Mouse (Mus musculus) thymus, postnatal 25 days (tissue): Measurements from ENCODE around the gene Cmss1.

Experiments
- DNase-seq: peaks from one replicate; pipeline ENCODE4 v3.0.0; 2022

Cmss1 gene

DNA sequence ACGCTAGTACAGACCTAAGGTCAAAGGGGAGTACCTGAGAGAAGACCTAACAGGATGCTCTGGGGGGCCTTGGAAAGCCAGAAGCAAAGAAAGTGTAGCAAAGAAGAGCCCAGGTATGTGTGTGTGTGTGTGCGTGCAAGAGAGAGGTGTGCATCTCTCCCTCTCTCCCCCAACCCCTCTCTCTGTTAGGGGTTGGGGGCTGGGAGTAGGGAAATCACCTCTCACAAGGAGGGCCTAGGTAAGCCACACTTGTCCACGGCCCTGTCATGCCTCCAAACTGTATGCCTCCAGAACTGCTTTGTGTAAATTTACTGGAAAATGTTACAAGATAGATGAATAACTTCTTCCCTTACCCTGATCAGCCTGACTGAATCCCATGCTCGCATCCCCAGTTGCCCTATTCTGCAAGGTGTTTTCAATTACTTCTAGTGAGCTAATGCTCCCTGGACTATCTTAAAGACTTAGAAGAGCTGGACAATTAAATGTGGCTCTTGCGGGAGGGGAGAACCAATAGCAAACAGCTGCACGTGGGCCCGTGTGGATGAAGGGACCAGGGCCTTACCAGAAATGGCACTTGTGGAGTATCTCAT lies 231.3 kb downstream of the Cmss1 start:
- no peak for DNase-seq

DNA sequence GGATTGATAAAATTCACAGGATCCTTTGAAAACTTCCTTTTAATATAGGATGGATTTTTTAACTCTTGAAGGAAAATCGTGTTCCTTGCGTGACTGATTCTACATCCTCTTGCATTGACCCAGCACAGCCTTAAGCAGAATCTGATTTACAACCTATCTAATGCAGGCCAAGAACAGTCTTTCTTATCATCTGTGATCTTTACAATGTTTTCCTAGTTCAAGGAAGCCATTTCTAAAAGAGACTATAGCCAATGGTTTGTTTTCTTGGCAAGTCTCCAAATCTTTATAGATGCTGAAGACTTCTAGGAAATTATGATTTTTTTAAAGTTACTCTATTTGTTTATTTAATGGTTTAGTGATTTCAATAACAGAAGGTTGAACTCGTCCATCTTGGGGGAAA lies 234.5 kb downstream of the Cmss1 start:
- DNase-seq = no peak

DNA sequence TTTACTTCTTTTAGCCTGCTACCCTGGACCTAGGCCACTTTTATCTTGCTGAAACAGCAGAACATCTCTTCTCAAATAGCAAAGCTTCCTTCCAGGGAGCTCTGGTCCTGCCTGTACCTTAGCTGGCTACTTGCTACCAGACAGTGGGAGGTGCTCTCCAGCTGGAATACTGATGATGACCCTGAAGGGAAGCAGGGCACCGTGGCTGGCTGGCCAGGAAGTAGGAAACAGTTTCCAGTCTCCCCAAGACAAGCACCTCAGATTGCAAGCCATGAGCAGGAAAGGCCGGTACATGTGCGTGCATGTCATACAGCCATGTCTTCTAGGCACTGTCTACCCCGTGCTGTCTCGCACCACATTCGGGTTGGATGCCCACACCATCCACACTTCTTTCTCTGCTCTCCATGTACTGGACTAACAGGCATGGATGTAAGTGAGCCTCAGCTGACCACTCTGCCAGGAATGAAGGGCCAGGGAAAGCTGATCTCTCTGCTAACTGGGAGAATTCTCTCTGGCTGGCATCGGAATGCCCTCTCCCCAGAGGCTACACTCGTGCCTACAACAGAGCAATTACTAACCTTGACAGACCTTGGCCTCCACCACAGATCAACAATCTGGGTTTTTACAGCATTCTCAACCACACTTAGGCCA lies 236.7 kb downstream of the Cmss1 start:
- DNase-seq = no peak

DNA sequence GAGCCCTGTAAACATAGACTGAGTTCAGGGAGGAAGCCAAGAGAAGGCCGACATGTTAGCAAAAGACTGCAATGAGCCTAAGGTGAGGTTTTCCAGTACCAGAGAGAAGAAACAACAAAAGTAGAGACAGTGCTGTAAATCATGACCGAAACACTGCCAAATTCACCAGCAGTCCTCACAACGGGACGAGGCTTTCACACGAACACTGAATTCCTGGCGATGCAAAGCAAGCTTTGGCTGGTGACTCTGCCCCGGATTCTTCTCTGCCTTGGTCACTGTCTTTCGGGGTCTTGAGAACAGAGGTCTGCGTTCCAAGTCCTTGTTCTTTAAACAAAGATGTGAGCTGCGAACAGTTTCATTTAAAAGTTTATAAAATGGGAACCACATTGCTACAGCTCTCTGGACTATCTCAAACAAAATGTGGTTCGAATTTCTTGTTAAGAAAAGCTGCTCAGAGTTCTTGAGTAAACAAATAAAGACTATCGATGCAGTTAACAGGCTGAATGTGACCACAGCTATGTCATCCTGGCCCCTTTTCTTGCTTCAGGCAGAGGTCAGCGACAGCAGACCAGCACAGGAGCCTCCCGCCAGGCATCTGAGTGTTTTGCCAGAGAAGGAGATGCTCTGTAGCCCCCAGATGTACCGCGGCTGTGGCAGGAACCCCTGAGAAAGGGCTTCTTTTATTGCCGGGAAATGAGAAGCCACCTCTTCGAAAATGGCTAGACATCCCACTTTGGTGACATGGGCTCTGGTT lies 239.5 kb downstream of the Cmss1 start:
- no peak for DNase-seq

DNA sequence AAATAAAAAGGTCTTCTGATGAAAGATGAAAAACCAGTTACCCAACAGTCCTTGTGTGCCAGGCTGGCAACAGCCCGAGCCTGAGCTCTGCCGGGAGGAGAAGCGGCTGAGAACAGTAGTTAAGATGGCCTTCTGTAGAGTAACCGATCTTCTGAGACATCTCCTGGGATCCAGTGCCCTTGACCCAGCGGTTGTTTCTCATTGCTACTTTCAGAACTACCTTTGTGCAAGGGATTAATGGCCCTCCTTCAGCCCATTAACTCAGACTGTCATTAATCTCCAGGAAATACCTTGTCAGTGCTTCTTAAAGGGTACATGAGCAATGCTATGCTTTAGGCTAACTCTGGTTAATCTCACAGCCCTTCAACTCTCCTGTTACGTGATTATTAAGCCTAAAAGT lies 240.5 kb downstream of the Cmss1 start:
- DNase-seq = no peak

DNA sequence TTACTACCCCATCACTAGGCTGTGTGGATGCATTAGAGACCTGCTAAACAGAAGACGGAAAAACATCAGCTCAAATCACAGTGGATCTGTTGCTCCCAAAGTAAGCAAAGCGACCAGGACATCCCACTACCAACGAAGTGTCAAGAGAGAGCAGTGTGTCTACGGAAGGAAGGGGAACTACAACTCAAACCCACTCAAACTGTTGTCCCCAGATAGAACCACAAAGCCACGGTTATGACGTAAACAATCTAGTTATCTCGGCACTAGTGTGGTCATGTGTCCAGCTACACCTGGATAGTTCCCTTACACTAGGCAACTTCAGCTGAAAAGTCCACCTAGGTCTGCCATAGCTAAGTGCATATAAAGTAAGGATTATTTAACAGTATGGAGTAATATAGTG lies 242.2 kb downstream of the Cmss1 start:
- no peak for DNase-seq

DNA sequence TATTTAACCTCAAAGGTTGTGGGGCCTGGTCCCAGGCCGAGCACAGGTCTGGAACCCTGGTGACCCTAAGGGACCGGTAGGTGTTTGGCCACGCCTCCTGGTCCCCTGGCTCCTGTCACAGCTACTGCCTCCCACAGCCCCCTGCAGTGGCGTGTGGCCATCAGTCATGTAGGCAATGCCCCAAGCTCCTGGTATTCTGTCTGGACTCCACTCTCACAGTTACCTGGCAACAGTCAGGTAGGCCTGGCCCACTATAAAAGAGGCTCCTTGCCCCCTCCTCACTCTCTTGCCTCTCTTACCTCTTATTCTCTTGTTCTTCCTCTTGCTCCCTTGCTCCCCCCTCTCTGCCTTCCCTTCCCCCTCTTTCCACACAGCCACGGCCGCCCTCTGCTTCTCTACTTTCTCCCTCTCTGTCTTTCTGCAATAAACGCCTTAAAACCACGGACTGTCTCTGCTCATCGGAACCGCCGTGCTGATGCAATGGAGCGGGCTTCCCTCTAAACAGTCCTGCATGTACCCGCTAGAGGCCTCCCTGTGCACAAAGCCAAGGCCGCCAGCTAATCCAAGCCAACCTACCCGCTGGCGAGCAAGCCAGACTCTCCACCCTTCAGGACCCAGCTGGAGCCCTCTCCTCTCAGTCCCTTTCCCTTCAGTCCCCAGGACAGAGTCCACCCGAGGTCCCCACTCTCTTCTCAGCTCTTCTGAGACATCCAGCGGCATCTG lies 243.8 kb downstream of the Cmss1 start:
- no peak for DNase-seq

DNA sequence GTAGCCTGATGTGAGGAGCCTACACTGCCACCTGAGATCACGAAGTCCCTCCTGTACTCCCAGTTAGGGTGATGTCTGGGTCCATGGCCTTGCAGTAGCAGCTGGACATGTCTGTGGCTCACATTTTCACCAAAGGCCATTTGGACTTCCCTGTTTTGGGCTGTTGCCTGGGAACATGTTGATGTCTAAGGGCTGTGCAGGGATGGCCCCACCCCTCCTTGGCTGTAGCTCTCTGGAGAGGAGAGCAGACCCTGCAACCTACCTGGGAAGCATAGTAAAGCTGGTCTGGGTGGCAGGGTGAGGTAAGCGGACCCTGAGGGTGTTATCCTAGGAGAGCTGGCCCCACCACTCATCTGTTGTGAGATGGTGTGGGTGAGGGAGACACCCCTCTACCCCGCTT lies 245.9 kb downstream of the Cmss1 start:
- DNase-seq = no peak

DNA sequence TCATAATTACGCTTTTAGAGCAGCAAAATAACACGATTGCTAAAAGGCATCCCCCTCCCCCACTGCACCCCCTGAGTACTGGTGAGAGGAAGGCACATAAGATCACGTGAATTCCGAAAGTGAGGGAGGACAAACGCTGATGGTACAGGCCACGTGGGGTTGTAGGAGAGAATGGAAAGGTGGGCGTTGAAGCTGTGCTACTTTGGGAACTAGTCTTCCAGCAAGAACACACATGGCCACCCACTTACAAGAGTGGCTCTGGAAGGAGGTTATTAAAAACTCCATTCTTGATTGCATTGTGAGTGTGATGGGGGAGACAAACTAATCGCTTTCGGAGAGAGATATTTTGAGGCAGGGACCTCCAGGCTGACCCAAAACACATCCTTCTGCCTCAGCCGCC lies 247.4 kb downstream of the Cmss1 start:
- DNase-seq = no peak

DNA sequence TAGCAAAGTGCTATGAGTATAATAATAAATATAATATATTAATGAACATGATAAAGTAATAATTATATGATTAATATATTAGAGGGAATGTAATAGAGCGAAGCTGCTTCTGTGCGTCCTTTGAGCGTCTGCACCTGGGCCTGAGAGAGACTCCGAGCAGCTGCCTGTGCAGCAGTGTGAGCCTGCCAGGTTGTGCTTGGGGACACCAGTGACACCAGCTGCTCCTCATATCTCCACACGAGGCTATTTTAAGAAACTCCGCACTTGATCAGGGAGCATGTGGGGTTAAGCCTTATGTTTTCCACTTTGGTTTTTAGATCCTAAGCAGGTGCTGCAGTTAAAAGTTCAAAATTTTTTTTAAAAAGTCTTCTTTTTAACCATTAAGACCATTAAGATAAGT lies 249.7 kb downstream of the Cmss1 start:
- DNase-seq = no peak

DNA sequence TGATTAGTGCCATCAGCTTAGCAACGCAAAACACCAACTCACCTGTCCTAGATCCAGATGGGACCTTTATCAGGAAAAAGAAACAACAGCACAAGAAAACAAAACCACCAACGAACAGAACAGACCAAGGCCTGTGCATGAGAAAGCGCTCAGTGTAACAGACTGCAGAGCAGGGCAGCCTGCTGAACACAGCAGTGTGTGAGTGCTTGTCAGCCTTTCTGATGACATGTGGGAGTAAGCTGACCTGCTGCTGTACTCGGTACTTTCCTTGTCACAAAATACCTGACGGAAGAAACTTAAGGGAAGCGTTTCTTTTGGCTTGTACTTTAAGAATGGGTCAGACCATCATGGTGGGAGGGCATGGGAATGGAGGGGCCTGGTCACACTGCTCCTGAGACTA lies 250.2 kb downstream of the Cmss1 start:
- no peak for DNase-seq

DNA sequence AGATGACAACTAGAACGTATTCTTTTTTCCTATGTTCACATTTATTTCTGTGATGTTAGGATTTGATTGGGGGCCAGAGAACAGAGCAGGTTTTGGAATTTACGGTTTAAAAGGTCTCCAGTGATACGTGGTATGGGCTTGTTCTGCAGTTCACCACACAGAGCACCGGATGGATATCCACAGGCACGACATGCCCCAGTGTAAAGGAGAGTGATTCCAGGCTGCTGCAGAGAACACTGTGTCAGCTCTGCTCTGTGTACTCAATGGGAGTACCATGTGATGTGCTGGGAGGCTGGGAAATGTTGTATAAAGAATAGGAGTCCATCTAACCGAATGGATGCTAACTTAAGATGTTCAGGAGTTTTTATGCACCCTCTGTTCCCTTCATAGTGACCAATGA lies 252.7 kb downstream of the Cmss1 start:
- no peak for DNase-seq

DNA sequence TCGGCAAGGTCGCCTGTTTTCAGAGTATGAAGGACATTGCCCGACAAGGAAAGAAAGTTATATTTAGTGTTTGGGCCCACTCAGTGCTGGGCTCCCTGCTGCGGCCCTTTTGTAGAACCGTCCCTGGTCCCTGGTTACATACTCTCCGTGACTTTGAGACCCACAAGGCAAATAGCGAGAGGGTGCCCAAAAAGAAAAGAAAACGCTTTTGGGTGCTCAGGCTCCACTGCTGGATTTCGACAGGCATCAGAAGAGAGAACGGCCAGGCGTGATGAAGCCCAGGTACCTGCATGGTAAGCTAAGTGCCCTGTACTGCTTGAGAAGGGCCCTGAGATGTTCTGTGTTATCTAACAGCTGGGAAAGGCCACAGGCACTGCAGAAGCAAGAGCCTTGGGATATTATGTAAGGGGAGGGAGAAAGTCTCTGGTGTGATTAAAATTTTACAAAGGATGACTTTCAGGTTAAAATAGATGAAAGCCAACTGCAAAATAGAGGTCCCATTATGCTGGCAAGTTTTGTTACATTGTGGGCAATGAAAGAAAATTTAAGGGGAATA lies 253.4 kb downstream of the Cmss1 start:
- no peak for DNase-seq

DNA sequence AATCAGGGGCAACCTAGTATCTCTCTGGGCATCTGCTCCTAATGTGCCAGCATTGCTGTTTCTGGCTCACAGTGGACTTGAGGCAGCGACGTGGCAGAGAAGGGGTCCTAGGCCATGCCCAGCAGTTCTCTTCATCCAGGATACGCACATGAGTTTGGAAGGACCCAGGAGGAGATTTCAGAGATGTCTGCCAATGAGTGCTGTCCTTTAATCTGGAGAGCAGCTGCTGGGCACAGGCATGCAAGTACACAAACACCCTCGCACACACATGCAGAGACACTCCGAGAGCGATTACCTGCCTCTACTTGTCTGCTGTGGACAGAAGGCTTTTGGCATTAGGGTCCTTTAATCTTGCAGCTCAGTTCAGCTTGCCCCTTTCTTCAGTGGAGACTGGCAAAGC lies 253.9 kb downstream of the Cmss1 start, which contains the start of gene Filip1l:
Gene Filip1l (plus strand): TSS at position 343 of the 400 bp plus-strand sequence.
- no peak for DNase-seq

DNA sequence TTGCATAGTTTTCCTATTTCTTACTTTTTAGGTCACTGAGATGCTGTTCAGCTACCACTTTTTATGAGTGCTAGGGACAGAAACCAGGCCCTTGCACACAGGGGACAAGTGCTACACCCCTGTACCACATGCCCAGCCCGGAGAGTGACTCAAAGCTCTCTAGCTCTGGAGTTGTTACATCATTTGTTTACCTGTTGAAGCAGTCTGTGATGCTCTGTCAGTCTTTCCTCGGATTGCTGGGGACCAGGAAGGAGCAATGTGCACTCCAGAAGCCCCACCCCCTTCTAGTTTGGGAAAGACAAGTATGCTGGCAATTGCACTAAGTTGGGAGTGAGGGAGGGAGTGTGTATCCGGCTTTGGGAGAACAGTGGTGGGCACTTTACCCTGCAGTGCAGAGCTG lies 257.0 kb downstream of the Cmss1 start:
- no peak for DNase-seq

DNA sequence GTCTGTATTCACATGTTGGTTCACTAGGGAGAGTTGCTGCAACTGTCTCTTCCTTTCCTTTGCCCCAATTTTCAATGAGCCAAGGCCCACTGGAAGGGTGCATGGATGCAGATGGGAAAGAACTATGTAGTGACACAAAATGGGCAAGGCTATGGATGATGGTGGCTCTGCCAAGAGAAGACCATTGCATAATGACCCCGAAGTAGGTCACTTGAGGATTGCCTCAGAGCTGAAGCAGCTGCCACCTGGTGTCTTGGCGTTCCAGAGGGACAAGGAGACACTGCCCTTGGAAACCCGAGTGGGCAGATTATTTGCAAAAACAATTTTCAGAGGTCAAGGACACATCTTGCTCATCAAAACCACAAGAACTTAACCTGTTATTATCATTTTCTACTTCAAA lies 257.6 kb downstream of the Cmss1 start:
- DNase-seq = no peak

DNA sequence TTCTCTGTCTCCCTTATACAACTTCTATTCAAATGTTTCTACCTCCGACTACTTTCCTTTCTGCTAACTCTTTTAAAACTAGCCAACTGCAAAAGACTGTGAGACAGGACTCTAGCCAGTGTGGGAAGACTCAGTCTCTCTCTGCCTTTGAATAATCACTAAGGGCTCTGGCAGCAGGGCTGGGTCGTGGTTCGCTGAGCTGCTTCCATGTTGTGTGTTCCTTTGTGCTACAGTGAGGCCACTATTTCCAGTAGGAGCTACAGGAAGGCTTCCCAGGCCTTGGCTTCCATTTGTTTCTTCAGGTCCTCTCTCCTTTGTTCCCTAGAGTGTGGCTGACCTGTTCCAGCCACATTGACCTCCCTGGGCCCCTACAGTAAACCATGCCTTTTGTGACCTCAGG lies 260.4 kb downstream of the Cmss1 start:
- no peak for DNase-seq

DNA sequence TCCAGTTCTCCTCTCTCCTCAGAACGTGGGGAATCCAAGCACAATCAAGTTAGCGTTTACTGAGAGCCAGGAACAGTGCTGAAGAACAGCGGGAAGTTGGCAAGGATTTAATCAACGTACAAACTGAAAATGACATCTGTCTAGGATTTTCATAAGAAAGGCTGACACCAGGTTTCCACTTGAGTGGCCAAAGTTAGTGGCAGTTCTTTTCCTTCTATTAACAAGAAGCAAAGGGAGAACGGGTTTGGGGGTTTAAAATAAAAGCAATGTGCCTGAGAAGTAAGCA lies 266.1 kb downstream of the Cmss1 start:
- no peak for DNase-seq

DNA sequence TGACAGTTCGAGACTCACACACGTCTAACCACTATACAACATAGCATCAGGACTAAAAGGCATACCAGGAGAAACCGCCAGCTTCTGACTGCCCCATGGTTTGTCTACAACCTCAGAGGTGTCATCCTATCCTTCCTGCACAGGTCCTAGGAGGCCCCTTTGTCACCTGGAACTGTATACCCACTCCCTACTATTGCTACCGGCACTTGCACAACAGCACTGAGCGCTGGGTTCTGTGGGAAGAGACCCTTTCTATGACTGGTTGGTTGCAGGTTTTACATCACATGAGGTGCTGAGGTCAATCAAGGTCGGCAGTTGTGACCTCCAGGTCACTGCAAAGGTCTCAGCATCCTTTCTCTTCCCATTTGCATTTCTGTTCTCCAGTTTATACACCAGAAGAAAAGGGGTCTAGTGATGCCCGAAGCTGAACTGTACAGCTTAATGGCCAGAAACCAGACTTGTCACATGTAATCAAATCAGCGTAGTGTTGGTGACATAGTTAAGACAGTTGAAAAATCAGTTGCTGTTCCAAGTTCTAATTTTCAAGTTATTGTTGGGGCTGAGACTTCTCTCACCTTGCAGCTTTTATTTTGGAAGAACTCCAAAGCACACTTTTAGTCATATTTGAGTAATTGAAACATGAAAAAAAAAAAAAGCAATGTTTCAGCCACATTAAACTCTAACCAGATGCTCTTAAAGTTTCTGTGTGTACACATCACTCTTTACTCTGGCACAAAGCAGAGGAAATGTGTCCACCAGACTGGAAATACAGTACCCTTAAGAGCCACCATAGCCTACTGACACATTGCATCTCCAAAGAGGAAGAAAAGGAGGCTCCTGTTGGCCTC lies 266.7 kb downstream of the Cmss1 start:
- no peak for DNase-seq

DNA sequence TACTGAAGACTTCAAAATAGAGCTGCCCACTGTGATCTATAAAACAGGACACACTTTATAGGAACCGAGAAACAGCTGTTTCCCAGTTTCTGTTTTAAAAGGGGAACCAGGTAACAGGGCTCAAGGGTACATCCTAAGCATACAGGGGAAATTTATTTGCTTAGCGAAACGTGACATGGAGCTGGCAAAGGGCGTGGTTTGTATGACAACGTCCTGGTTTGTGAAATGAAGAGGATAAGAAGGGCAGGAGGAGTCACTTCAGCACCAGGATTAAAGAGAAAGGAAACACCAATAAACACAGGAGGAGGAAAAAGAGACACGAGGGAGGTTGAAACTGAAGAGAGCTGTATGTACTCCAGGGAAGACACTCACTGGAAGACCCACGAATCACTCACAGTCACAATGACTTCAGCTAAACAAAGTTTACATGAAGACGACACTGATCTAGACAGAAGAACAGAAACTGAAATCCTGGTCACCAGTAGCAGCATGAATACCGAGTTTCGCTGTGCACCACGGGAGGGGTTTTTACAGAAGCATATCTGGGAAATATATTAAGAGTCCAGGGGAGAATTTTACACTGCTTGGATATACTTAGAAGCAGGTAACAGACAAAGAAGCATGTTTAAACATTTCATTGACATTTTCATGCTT lies 269.8 kb downstream of the Cmss1 start:
- DNase-seq = peak; percentile 13

DNA sequence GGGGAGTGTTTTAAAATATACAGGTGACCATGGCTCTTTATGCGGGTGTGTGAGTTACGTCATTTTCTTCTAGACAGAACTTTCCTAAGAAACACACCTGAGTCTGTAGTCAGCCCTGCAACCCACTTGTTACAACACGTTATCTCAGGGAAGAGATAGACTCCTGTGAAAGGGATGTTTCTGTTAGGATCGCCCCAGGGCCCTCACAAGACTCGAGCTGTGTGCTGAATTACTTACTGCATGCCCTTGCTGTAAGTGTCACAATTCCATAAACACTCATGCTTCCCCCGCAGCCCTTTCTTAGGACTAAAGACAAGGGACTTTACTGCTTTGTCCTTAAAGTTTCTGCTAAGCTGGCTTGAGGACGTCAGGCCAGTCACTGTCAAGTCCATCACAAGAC lies 274.4 kb downstream of the Cmss1 start:
- DNase-seq = no peak

DNA sequence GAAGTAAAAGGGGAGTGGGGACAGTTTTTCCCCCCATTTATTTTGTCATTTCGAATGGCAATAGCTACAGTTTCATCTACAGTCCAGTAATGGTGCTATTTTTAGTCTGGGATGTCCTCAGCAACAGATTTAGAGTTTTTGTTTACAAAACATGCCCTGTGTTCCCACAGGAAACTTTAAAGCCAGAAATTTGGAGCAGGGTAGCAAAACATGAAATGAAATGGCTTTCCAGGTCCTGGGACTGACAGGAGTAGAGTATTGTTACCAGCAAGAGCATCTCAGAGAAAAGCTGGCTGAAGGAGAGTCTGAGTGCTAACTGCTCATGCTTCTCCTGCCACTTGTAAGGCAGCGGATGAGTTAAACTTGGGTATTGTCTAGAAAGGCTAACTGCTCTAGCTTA lies 276.6 kb downstream of the Cmss1 start:
- no peak for DNase-seq
